Mouse (Mus musculus) gonadal fat pad, adult 2 months (tissue): ENCODE data around the gene Fam19a5. TPM values are rescaled to one million over a fixed set of nuclear protein-coding genes. Genes with fewer than 3 reads are reported as not detected.

Experiments used
- DNase-seq: peaks from one replicate; pipeline ENCODE4 v3.0.0-alpha.2; 2012; ENCODE audit warnings: low read depth
- polyA plus RNA-seq: library from polyadenylated mRNA; depleted of rRNA; stranded (reverse); fragments of >200 nt; gene quantifications from 2 replicates; pipeline ENCODE4 v1.2.3, GENCODE M21; 2012

The Fam19a5 gene
- polyA plus RNA-seq, 1 experiment, result 2.4 TPM

DNA sequence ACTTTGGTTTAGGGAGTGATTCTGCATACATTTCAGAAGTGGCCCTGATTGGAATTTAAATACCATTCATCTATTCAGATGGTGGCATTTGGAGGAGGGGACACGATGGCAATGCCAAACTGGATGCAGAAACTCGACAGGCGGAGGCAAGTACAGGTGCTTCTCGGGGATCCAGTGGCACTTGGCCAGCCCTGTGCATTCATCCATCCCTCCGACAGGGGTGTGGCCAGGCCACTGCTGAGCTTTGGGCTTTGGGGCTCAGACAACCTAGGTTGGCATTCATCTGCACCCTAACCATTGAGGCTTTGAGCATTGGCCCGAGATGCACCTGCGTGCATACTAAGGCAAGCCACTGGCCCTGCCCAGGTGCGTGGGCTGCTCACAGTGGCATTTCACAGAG, 52.6 kb downstream of the Fam19a5 start:
- no peak for DNase-seq

- no peak for DNase-seq
These were observed 53.0 kb downstream of the Fam19a5 start for GRCm38 (mm10) chr15:87597149-87597548.

DNA sequence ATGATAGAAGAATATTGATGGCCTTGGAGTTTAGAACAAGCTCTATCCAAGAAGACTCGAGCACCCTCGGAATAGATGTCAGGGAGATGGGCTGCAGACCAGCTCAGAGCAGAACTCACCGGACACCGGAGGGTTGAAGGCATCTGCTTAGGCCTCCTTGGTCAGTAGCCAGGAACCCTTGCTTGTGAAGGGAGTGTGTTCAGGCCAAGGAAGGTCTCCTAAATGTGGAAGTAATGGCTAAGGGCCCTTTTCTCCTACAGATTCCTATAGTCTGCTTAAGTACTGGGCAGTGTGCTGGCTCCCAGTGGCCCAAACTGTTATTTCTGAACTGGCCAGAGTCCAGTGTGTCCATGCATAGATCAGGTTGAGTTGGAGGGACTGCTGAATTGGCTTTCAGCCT, 53.7 kb downstream of the Fam19a5 start:
- no peak for DNase-seq

- no peak for DNase-seq
These were observed 54.5 kb downstream of the Fam19a5 start for GRCm38 (mm10) chr15:87598636-87599035.

GRCm38 (mm10) chr15:87603316-87603715, 59.2 kb downstream of the Fam19a5 start:
- no peak for DNase-seq

- DNase-seq, result no peak
These were observed 61.6 kb downstream of the Fam19a5 start for GRCm38 (mm10) chr15:87605504-87606280.

DNA sequence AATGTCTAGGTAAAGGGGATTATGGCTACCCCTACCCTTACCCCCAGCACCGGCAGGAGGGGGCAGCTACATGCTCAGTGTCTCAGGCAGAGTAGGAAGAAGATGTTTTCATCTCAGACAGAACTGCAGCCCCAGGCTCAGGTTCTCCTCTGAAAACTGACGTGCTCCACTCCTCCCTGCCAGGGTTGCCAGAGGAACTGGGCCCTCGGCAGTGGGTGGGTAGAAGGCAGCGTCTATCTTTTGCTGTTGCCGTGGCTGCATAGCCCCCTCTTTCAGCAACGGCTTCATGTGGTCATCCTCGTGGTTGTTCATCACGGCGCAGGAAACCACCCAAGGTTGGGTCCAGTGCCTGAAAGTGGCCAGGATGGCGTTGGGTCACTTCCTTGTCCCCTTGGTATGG, 62.6 kb downstream of the Fam19a5 start:
- no peak for DNase-seq

DNA sequence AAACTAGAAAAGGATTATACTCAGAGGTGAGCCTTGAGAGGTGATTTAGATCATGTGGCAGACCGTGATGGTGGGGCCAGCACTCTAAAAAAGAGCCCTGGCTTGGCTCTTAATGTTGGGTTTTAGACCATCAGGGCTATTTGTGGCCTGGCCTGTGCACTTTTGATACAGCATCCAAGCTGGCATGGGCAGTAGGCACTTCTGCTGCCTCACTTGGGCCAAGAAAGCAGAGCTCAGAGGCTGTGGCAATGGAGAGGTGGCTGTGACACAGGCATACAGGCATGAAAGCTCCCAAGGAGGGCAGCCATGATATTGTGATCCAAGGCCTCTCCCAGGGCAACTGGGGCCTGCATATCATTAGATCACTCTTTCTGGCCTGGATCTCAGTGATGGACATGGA, 65.1 kb downstream of the Fam19a5 start:
- DNase-seq, result no peak

DNA sequence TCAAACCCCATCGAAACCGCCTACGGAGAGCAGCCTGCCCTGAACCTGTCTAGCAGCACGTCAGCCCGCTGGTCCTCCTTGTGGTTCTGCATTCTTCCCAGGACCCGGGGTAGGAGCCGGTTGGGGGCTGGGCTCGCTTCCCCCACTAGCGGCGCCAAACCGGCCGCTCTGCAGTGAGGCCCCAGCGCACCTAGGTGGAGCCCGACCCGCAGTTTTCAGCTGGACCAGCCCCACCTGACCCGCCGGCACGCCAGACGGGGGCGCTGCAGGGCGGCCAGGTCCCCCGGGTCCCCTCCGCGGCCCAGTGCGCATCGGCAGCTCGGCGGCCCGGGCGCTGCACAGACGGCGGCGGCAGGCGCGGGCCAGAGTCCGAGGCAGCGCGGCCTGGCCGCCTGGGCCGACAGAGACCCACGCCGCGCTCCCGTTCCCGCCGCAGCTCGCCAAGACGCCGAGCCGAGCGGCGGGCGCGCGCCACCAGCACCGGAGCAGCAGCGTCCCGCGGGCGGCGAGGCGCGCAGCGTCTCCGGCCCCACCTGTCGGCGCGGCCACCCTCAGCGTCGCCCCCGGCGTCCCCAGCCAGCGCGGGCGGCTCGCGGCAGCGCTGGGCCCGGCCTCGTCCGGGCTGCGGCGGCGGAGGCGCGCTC, 80.0 kb downstream of the Fam19a5 start:
- no peak for DNase-seq

DNA sequence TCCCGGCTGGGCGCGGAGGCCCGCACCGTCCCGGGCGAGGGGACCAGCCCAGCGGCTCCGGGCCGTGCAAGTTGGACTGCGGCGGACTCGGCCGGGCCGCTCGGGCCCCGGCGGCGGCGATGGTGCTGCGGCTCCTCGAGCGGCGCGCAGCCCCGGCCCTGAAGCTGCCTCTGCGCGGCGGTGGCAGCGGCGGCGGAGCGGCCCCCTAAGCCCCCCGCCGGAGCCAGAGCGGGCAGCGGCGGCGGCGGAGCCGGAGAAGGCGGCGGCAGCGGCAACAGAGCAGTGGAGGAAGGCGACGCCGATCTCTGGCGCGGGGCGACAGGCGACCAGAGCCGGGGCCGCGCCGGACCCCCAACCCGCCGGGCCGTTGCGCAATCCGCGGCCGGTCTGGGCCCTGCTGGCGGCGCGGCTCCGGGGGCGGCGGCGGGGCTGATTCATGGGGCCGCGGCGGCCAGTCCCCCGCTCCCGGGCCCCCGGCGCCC, 80.6 kb downstream of the Fam19a5 start:
- DNase-seq, result no peak

- DNase-seq, result no peak
These were observed 81.3 kb downstream of the Fam19a5 start for GRCm38 (mm10) chr15:87625236-87626023.

DNA sequence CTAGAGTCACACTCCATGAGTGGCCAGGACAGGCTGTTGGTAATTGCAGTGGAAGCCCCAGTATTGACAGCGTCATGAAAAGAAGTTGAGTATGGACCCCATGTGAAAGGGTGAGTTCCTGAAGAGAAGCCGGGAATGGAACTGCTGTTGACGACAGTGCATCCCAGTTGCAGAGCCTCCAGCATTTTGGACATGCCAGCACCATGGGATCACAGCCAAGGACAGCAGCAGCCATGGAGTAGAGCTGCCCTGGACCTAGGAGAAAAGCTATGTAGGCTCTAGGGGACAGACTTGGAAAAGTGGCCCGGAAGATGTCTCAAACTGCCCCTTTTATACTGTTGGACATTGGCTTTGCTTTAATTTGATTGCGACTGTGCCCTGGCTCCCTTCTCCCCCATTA, 91.2 kb downstream of the Fam19a5 start:
- DNase-seq, result no peak

- no peak for DNase-seq
These were observed 92.3 kb downstream of the Fam19a5 start for GRCm38 (mm10) chr15:87636407-87636806.

DNA sequence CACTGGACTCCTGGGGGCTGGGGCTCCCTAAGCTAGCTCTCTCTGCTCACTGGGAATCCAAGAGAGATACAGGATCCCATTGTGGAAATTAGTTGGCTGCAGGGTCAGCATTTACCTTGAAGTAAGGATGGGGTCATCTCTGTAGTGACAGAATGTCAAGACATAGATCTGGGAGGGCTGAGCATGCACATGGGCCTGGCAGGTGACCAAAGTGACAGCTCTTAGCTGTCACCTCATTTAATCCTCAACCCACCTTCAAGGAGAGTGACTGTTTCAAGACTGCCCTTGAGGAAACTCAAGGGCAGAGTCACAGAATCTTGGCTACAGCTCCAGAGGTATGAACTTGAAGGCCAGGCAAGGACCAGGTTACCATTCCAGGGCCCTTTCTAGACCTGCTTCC, 93.1 kb downstream of the Fam19a5 start:
- no peak for DNase-seq

- no peak for DNase-seq
These were observed 94.2 kb downstream of the Fam19a5 start for GRCm38 (mm10) chr15:87638270-87638669.

DNA sequence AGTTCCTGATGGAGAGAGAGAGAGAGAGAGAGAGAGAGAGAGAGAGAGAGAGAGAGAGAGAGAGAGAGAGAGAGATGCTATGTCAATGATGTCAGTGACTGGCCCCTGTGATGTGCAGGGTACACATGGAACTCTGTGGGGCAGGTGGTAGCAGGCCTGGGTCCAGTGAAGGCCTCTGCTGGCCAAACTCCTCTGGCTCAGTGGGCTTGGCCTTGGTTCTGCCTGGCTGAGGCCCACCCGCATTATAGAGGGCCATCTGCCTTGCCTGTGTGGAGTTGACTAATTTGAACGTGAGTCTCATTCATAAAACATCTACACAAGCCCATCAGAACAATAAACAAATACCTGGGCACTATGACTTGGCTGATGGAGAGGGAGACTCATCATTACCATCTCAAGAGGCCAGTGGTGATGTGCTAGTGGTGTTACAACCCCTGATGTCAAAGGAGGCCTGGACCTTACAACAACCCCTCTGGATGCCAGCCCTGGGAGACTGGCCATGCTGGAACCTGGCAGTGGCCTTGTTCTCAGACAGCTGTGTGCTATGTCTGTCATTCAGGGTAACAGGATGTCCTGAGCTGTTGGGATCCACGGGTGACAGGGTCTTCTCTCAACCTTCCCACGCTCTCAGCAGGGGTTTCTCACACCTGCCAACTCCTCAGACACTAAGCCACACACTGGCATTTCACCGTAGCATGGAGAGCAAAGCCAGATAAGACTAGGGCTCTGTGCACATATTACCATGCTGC, 102.4 kb downstream of the Fam19a5 start:
- DNase-seq, result no peak

GRCm38 (mm10) chr15:87649651-87650050, 105.6 kb downstream of the Fam19a5 start:
- DNase-seq, result no peak

DNA sequence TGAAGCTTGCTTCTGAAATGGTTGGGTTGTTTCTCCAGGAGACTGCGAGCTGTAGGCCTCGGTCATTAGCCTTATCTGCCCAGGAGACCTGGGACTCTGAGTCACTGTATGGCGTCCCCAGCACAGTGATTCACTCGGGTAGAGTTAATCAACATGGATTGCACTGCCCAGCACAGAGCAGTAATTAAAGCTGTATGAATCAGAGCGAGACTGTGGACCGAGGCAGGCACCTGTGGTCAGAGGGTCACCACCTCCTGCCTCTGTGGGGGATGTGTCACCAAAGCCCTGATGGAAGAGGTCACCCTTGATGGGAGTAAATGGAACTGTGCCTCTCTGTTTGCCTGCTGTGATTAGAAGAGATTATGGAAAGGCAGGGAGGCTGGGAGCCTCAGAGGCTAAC, 110.5 kb downstream of the Fam19a5 start:
- no peak for DNase-seq

DNA sequence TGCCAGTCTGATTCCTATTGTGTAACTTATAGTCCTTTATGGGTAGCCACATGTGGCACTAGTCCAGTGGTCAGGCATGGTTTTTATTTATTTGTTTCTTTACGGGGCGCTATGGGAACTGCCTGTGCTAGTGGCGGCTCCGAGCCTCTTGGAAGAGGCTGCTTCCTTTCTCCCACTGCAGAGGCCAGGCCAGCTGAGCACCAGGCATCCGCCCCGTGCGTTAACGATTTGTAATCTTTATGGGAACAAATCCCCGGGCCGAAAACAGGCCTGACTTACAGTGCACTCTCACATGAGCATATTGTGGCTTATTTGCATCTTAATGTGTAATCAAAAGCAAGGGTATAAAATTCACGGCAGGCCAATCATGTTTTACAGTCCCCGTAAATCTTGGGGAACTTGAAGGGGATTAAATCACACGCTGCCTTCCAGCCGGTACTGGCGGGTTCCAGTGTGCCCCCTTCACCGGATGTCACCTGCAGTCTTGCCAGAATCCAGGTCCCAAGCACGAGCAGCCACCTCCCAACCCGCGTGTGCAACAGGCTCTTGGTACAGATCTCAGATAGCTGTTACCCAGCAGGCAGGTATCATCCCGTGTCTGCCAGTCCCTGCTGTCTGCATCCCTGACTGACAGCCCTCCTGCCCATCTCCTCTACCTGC, 112.5 kb downstream of the Fam19a5 start:
- DNase-seq, result no peak

GRCm38 (mm10) chr15:87659729-87660128, 115.6 kb downstream of the Fam19a5 start:
- no peak for DNase-seq

- DNase-seq, result no peak
These were observed 117.9 kb downstream of the Fam19a5 start for GRCm38 (mm10) chr15:87661954-87662353.
